Mouse (Mus musculus) fat pad, adult 2 months (tissue): ENCODE results near the gene Ptprb.

Experiments used
- DNase-seq: peaks from one replicate; pipeline ENCODE4 v3.0.0-alpha.2; 2011; ENCODE audit warnings: low read depth, low spot score; ENCODE audit errors: extremely low read depth

The Ptprb gene

DNA sequence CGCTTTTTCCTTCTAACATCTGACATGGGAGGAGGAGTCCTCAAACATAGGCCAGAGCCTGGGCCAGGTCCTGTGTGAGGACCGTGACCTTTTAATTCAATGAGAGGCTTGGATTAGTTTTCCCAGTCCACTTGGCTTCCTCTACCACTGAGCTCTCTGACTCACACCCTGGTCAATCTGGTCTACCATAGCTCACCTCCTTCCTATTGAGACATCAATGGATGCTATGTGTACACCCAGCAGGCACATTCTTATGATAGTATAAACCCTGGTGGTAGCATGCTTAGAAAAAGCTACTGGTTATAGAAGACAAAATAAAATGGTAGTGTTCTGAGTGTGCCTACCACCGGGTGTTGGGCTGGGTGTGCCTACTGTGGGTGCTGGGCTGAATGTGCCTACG is 21.1 kb downstream of the Ptprb start:
- DNase-seq, result no peak

DNA sequence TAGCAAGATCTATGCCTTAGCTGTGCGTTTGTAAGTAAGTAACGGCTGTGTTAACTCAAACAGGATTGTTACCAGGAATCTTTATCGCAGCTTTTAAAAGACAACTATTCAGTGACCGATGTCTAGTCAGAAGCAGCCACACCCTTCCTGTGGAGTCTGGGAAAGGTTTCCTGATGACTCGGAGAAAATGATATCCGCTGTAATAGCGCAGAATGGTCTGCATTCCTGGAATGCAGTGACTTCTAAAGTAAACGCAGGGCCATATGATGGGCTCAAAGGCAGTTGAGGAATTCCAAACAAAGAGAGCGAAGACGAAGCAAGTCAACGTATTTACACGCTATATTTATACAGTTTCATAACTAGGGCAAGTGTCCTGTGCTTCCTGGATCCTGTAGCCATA is 22.5 kb downstream of the Ptprb start:
- no peak for DNase-seq

DNA sequence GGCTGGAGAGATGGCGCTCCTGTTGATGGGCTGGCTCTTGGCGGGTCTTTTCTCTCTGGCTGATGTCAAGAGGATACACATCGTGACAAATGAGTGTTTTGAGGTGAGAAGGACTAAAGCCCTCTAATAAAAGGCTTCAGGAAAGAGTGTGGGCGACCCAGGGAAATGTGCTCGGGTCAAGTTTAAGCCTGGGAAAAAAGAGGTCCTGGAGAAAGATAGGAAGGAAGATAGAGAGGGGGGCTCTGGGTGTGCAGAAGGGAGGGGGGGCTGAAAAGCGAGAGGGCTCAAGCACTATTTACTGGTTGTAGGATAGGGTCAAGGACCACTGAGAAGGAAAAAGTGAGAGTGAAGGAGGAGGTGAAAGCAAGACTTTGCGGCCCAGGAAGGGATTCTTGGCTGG is 25.5 kb downstream of the Ptprb start:
- DNase-seq, result no peak

DNA sequence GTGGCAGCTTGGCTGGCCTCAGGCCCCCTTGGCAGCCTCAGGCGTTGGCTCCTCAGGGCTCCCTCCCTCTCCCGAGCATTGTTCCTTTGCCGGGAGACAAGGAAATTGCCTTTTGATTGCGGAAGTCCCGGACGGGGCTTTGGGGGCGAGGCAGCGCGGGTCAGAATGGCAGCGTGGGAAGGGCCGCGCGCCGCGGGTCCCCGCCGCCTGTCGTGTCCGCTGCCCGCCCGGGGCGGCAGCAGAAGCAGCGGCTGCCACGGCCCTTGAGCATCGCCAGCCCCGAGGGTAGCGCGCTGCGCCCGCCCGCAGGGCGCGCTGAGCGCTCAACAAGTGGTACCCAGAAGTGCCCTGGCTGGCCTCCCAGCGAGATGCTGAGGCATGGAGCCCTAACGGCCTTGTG is 25.9 kb downstream of the Ptprb start:
- DNase-seq, result no peak

DNA sequence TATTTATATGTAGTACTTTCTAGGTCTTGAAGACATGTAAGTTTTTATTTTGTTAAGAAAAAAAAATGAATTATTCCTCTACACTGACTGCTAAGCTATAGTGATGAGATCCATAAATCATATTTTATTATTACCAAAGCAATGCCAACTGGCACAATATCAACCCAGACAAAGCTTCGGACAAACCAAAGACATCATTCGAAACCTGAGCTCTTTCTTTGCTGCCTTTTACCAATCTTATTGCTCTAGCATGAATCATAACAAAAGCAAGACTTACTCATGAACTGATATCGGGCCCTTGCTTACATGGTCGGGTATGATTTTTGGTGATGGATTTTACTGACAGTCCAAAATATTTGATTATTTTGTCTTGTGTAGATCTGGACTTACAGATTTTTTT is 29.0 kb downstream of the Ptprb start:
- DNase-seq, result no peak

DNA sequence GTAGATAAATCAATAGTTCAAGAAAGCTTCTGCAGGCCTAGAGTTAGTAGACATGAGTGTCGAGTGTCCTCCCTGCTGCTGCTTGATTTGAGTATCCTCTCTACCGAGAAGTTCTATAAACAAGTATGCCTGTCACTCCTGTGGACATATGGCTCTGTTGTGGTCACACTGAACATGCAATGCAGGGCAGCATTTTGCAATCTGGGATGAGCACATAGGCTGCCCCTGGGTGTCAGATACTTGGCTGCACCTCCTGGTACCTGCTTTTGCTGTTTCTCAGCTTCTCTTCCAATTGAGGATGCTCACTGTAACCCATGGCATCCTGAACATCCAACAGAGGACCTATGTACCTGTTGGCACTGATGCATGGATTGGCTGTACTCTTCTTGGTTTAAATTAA is 34.1 kb downstream of the Ptprb start:
- DNase-seq, result no peak

DNA sequence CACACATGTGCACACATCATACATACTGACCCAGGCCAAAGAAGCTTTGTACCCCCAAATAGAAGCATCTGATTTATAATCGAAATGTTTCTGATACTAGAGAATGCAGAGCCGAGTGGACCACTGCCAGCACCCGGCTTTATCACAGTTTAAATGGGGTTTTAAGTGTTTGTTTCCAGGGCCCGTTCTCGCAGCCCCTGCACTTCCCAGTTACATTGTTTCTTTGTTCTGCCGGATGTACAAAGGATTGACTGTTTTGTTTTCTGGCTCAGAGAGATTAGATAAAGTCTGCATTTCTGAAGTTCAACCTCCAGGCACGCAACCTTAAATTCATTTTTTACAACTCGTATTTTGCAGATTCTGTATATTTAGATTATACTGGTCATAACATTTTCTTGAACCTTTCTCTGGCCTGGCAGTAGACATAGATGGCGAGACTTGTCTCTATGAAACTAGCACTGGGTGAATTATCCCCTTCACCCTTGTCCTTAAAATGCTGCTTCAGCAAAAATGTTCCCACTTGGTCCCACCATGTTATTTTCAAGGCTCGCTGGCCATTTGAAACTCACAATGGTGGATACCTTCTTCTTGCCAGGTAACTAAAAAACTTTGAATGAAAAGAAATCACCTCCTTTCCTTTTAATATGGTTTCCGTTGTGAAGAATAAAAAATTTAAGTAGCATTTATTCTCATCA is 35.3 kb downstream of the Ptprb start:
- DNase-seq, result no peak

DNA sequence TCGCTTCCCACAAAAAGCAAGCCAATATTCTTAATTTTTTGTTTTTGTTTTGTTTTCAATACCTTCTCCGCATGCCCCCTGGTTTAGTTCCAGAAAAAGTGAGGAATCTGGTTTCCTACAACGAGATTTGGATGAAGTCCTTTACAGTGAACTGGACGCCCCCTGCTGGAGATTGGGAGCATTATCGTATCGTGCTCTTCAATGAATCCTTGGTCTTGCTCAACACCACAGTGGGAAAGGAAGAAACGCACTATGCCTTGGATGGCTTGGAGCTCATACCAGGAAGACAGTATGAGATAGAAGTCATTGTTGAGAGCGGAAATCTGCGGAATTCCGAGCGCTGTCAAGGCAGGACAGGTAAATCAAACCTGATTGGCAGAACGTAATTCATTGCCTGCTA is 43.9 kb downstream of the Ptprb start:
- DNase-seq, result no peak

DNA sequence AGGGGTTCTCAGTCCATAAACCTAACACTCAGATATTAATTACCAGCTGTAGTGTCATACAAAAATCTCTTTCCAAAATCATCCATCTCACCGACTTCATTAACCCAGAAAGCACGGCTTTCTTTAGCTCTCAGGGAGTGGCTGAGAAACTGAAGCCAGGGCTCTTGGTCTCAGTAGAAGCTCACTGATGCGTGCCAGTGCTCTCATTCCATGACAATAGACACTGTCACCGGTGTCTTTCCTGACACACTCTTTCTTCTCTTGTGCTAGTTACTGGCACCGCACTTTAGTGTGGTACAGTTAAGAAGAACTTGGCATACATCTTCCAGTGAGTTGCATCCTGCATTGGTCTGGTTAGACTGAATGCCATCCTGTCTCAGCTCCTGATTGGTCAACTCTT is 53.8 kb downstream of the Ptprb start:
- no peak for DNase-seq

DNA sequence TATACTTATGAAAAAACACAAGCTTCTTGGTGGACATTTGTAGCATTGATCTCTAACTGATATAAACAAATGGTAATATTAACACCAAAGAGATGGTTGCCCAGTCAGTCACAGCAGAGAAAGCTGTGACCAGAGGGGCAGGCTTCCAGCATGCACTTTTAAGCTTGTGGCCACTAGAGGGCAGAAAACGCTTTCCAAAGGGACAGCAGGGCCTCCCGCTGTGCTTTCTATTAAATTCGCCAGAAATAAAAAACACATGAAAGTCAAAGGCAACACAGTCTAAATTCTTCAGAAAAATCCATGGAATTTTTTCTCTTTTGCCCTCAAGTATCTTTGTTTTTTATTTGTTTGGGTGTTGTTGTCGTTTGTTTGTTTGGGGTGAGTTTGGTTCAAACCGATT is 55.1 kb downstream of the Ptprb start:
- DNase-seq, result no peak

DNA sequence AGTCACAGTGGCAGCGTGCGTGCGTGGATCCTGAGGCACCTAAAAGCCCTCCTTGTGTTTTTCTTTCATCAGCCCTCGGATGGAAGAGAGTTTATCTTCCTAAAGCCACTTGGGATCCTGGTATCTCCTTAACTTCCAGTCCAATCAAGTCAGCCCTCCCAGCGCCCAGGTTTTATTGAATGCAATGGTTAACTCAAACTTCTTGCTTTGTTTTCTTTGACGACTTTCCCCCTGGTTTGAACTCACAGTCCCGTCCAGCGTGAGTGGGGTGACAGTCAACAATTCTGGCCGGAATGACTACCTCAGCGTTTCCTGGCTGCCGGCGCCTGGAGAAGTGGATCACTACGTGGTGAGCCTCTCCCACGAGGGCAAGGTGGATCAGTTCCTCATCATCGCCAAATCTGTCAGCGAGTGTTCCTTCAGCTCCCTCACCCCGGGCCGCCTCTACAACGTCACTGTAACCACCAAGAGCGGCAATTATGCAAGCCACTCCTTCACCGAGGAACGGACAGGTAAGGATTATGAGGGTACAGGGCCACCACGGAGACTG is 55.7 kb downstream of the Ptprb start:
- no peak for DNase-seq

DNA sequence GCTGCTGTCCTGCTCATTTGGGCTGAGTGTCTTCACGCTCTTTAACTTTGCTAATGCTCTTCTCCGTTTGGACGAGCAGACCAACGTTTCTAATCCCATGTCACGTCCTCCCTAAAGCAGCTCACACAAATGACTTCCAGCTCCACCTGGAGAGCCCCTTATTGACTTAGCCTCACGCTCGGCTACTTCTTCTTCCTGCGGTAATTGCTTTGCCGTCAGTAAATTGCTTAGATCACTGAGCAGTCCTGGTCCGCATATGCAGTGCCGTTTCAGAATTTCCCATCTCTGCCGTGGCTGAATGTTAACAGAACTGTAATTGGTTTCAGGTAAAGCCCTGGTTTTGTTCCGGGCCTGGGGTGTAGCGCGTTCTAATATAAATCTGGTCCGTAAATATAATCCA is 58.3 kb downstream of the Ptprb start:
- DNase-seq, result no peak

DNA sequence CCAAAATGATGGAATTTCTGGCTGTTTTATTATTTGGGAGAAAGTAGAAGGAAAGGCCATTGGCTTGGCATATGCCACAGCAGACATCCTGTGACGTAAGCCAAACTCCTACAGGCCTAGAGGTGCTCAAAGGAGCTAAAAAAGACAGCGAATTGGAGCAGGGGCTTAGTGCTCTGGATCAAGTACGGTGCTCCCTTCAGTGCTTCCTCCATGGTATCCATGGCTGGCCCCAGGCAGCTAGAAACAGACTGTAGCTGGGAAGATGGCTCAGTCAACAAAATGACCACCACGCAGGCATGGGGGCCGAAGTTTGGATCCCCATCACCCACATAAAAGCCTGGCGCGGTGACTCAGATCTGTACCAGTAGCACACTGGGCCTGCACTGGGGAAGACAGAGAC is 58.8 kb downstream of the Ptprb start:
- no peak for DNase-seq

DNA sequence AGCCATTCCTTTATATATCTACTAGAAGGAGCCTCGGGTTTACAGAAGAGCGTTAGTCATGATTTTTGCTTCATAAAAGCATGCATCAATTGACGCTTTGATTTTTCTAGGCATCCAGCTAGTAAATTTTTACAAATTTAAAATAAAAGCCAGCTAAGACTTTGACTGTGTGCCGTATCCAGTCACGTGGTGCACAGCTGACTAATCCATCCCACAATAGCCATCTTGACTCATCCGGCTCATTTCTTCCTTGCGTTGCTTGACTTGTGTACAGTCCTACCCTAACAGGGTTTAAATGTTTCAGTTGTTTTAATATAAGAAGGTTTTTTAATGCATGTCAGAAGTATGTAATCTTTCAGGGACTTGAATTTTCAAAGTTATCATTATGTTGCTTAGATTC is 60.0 kb downstream of the Ptprb start:
- no peak for DNase-seq

DNA sequence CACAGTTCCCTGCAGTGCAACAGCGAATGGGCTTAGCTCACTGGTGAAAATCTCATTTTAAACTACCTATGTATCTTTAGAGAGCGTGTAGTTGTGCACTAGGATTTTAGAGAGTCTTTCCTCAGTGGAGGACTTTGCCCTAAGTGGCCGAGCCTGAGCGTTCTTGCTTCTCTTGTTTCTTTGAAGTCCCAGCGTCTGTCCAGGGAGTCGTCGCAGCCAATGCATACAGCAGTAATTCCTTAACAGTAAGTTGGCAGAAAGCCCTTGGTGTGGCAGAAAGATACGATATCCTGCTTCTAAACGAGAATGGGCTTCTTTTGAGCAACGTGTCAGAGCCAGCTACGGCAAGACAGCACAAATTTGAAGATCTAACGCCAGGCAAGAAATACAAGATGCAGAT is 65.9 kb downstream of the Ptprb start:
- no peak for DNase-seq

DNA sequence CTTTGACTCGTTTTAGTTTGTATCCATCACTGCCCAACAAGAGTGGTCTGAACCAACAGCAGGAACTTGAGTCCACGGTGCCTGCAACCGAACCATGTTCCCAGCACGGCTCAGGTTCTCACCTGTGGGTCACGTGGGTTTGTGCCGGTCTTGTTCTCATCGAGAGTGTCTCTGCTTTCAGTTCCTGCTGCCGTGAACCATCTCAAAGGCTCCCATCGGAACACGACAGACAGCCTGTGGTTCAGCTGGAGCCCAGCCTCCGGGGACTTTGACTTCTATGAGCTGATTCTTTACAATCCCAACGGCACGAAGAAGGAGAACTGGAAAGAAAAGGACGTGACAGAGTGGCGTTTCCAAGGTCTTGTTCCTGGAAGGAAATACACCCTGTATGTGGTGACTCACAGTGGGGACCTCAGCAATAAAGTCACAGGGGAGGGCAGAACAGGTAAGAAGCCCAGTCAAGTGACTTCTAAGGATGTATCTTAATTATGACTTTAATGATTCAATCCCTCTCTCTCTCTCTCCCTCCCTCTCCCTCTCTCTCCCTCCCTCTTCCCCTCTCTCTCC is 71.4 kb downstream of the Ptprb start:
- DNase-seq, result no peak

DNA sequence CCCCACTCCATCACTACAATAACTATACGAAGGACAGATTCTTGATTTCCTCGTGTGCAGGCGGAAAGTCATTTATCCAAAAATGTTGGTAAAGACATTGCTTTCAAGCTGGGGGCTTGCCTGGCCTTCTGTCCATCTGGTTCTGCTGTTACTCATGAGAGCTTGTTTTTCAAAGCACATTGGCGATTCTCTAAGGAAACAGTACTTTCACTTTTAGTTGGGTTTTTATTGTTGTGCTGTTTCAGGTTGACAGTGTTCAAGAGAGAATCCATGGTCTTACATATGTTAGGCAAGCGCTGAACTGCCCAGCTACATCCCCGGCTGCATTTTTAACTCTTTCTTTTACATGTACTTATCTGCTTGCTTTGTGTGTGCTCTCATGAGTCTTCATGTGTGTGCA is 73.7 kb downstream of the Ptprb start:
- no peak for DNase-seq

DNA sequence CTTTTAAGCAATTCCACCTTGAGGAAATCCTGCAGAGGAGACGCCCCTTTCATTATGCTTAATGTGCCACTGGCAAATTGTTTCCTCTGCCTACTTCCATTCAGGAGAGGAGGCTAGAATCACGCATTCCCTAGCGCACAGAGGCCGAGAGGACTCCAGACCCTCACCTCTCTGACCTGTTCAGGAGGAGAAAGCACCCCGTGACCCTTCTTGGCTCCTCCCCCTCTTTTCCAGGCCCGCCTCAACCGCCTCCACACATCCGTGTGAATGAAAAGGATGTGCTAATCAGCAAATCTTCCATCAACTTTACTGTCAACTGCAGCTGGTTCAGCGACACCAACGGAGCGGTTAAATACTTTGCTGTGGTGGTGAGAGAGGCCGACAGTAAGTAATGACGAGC is 75.2 kb downstream of the Ptprb start:
- no peak for DNase-seq

DNA sequence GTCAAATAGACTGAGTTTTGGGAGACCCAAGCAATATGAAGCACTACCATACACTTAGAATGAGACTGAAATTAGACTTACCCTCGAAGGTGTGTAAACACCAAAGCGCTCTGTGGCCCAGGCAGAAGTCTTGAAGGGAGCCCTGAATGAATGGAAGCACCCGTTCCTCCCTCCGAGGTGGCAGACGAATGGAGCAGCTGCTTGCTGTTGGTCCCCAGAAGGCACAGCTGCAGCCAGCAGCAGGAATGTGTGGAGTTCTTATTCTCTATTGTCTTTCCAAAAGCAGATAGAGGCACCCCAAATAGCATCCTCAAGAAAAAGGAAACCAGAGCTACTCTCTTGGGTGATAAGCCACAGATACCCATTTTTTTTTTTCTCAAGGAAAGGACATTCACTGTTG is 79.0 kb downstream of the Ptprb start:
- DNase-seq, result no peak

DNA sequence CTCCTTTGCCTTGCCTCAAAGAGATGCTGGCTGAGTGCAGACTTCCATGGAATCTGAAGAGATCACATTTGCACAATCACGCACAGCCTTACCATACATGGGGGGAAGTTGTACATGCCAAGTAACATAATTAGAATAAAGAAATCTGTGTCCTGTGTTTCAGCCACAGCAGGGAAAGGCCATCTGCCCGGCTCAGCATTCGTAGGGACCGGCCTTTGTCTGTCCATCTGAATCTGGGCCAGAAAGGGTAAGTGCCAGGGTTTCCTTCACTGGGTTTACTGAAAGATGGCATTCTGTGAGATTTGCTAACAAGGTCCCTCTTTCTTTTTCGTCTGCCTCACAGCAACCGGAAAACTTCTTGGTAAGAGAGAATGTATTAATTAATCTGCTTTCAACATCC is 86.9 kb downstream of the Ptprb start:
- DNase-seq, result no peak

DNA sequence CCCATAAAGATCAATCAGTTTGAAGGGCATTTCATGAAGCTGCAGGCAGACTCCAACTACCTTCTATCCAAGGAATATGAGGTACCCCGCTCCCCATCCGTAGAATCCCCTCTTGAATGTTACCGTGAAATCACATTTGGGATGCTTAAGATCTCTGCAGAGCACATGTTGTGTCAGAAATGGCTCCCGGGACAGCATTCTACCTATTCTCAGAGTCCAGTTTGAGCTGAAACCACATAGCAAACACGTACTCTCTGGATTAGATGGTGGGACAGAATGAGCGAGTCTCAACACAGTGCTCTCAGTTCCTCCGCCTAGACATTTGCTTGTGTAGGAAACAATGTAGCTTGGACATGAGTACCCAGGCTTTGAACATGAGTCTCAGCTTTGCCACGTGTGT is 87.3 kb downstream of the Ptprb start:
- DNase-seq, result no peak

DNA sequence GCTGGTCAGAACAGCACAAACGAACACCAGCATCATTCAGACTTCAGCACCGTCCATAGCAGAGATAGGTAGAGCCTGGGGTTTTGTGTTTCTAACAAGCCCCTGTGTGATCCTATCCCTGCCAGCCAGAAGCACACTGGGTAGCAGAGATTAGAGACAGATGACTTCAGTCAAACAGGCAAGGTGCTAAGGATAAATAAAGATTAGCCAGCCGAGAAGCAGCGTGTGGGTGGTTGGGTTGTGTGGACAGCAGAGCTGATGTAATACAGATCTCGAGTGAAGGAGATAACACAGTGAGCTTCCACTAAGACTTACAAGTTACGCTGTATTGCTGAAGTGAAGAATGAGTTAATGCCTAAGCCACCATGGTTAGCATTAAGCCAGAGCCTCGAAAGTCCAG is 89.4 kb downstream of the Ptprb start:
- DNase-seq, result no peak
